Mouse (Mus musculus) thymus, adult 2 months (tissue): Measurements from ENCODE around the gene Aig1.

Source experiments
- CTCF ChIP-seq: fragments of 200-500 bp; IDR thresholded peaks from 2 replicates; pipeline ENCODE4 v1.5.1; 2012; ENCODE audit warnings: mild to moderate bottlenecking, control low read depth, low read length, moderate library complexity, borderline replicate concordance; ENCODE audit not compliant: control insufficient read depth, poor library complexity, insufficient read depth; ENCODE audit errors: extremely low read depth
- POLR2A ChIP-seq: fragments of 200-500 bp; IDR thresholded peaks from 2 replicates; pipeline ENCODE4 v1.6.1; 2012; ENCODE audit warnings: mild to moderate bottlenecking, low read length, control low read depth, moderate library complexity; ENCODE audit not compliant: control insufficient read depth, poor library complexity, insufficient read depth; ENCODE audit errors: extremely low read depth

DNA sequence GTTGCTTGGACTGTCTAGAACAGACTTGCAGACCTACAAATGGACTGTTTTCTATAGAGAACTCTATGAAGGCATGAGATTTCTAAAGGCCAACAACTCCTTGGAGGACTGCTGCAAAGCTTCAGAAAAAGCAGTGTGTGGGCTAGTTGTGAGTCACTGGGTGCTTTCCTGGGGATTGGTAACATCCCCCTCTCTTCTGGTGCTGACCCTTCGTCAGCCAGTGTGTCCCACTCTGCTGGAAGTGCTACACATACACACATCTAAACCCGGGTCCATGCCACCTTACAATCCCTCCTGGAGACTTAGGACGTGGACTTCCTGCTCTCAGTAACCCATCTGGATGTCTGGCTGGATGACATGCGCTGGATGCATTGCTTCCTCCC is 6.2 kb upstream of the Aig1 start:
- no peak for TF ChIP-seq POLR2A
- no peak for TF ChIP-seq CTCF
